Mouse (Mus musculus) layer of hippocampus, adult 2 months (tissue): ENCODE results near the gene Jmjd8. TPM values are rescaled to one million over a fixed set of nuclear protein-coding genes. Genes with fewer than 3 reads are reported as not detected.

Experiments used
- DNase-seq, 2 experiments: peaks; one replicate each; pipeline ENCODE4 v3.0.0; 2022; ENCODE audit warnings: low spot score in 2 of 2
- H3K27ac ChIP-seq: fragments of 200-600 bp; 2 replicates; pipeline ENCODE4 v1.8.1; 2022
- H3K4me3 ChIP-seq: fragments of 200-600 bp; 2 replicates; pipeline ENCODE4 v1.8.1; 2022; ENCODE audit warnings: mild to moderate bottlenecking
- CTCF ChIP-seq: fragments of 200-600 bp; conservative IDR thresholded peaks from 2 replicates; pipeline ENCODE4 v1.8.1; 2022; ENCODE audit warnings: antibody characterized with exemption, mild to moderate bottlenecking, moderate library complexity
- microRNA-seq, 2 experiments: library from miRNA; unstranded; fragments of <30 nt; microRNA quantifications; one replicate each; pipeline ENCODE4 v1.2.0; 2021
- total RNA-seq, 2 experiments: library from RNA; stranded (reverse); gene quantifications; 2 replicates each; pipeline ENCODE4 v1.2.3; 2021

The Jmjd8 gene
- total RNA-seq, 2 experiments from 2014 or later = 58.0 to 61.1 TPM

GRCm38 (mm10) chr17:25875171-25876136 lies 46.8 kb downstream of the Jmjd8 start:
- peak overlapping the region; percentile 99 for H3K4me3 ChIP-seq
- DNase-seq = peak; percentile 92 to 94
- peak overlapping the region; percentile 97 for H3K27ac ChIP-seq
- peak; percentile 55 for TF ChIP-seq CTCF

GRCm38 (mm10) chr17:25876347-25876915 lies 47.8 kb downstream of the Jmjd8 start:
- TF ChIP-seq CTCF = no peak
- peak overlapping the region; percentile 99 for H3K4me3 ChIP-seq
- no peak for DNase-seq
- H3K27ac ChIP-seq = peak overlapping the region; percentile 97

- no peak for TF ChIP-seq CTCF
- Histone ChIP-seq H3K4me3 (no peak overlapping the region), H3K27ac (no peak overlapping the region)
- no peak for DNase-seq
Measured at GRCm38 (mm10) chr17:25877025-25877424, 48.4 kb downstream of the Jmjd8 start.

GRCm38 (mm10) chr17:25877741-25878610 lies 49.3 kb downstream of the Jmjd8 start:
- TF ChIP-seq CTCF = no peak
- no peak overlapping the region for H3K4me3 ChIP-seq
- no peak overlapping the region for H3K27ac ChIP-seq
- DNase-seq = no peak

GRCm38 (mm10) chr17:25878611-25879180 lies 50.0 kb downstream of the Jmjd8 start:
- no peak for TF ChIP-seq CTCF
- no peak overlapping the region for H3K27ac ChIP-seq
- H3K4me3 ChIP-seq = no peak overlapping the region
- DNase-seq = no peak

- H3K4me3 ChIP-seq = no peak overlapping the region
- H3K27ac ChIP-seq = no peak overlapping the region
- TF ChIP-seq CTCF = peak; percentile 83
- no peak for DNase-seq
Measured at GRCm38 (mm10) chr17:25879261-25879660, 50.6 kb downstream of the Jmjd8 start.

GRCm38 (mm10) chr17:25879750-25880149 lies 51.1 kb downstream of the Jmjd8 start:
- Histone ChIP-seq H3K27ac (peak overlapping the region; percentile 67; the same call in 1 of the 2 replicates), H3K4me3 (no peak overlapping the region)
- DNase-seq = no peak
- no peak for TF ChIP-seq CTCF

GRCm38 (mm10) chr17:25880196-25880910 lies 51.7 kb downstream of the Jmjd8 start, which contains the start of gene Wfikkn1:
Wfikkn1 (minus strand) TSS chr17:25880858.
- DNase-seq = no peak
- peak within 1 kb of the TSS; percentile 67 for H3K27ac ChIP-seq
- TF ChIP-seq CTCF = no peak
- no peak within 1 kb of the TSS for H3K4me3 ChIP-seq

- TF ChIP-seq CTCF = no peak
- peak overlapping the region; percentile 67 for H3K27ac ChIP-seq
- no peak for DNase-seq
- H3K4me3 ChIP-seq = no peak overlapping the region
Measured at GRCm38 (mm10) chr17:25880913-25881641, 52.4 kb downstream of the Jmjd8 start.

Small RNAs within 50 kb of the gene (microRNA-seq; reads per million reads assigned to microRNA genes)
- gene Mir3082 (1.8 to 3.2 reads per million in 2 experiments), gene Mir6966 (1.9 to 3.1 reads per million in 2 experiments)

Other genes with a start within 250 kb of the Jmjd8 start
- 10 to 100 TPM; 25.5 to 31.2 TPM for gene Lmf1, start 249.8 kb upstream of the Jmjd8 start, total RNA-seq
- 100 to 1,000 TPM; 106 to 122 TPM for gene Gng13, start 111.7 kb upstream of the Jmjd8 start, total RNA-seq
- 1 to 10 TPM; 1.2 to 1.8 TPM for gene Chtf18, start 101.4 kb upstream of the Jmjd8 start, total RNA-seq
- gene Rpusd1, start 101.2 kb upstream of the Jmjd8 start, total RNA-seq = 10 to 100 TPM; 54.5 to 56.9 TPM
- not detected for gene Mslnl, start 92.8 kb upstream of the Jmjd8 start, total RNA-seq
- under 1 TPM; 0.51 to 0.69 TPM for gene Msln, start 74.5 kb upstream of the Jmjd8 start, total RNA-seq
- gene Narfl, start 55.1 kb upstream of the Jmjd8 start, total RNA-seq = 10 to 100 TPM; 37.4 to 39.8 TPM
- gene Haghl, start 43.2 kb upstream of the Jmjd8 start, total RNA-seq = 100 to 1,000 TPM; 116 to 117 TPM
- gene Ccdc78, start 42.3 kb upstream of the Jmjd8 start, total RNA-seq = under 1 TPM; 0.49 to 0.51 TPM
- gene Fam173a, start 36.0 kb upstream of the Jmjd8 start, total RNA-seq = 10 to 100 TPM; 83.0 to 89.3 TPM
- 1 to 10 TPM; 1.4 to 1.9 TPM for gene AC134908.4, start 33.2 kb upstream of the Jmjd8 start, total RNA-seq
- 10 to 100 TPM; 76.9 to 80.3 TPM for gene Metrn, start 31.7 kb upstream of the Jmjd8 start, total RNA-seq
- 100 to 1,000 TPM; 680 to 699 TPM for gene Fbxl16, start 19.8 kb upstream of the Jmjd8 start, total RNA-seq
- 10 to 100 TPM; 27.9 to 28.9 TPM for gene Wdr24, start 5.2 kb upstream of the Jmjd8 start, total RNA-seq
- 100 to 1,000 TPM; 164 to 175 TPM for gene Stub1, start 4.5 kb downstream of the Jmjd8 start, total RNA-seq
- gene Rhbdl1, start 8.4 kb downstream of the Jmjd8 start, total RNA-seq = 10 to 100 TPM; 43.0 to 44.8 TPM
- 10 to 100 TPM; 30.0 to 33.9 TPM for gene Gm20683, start 12.9 kb downstream of the Jmjd8 start, total RNA-seq
- gene Rhot2, start 16.0 kb downstream of the Jmjd8 start, total RNA-seq = 100 to 1,000 TPM in 1 of 2 experiments, 10 to 100 TPM in 1; 95.9 to 107 TPM
- gene Wdr90, start 32.6 kb downstream of the Jmjd8 start, total RNA-seq = 10 to 100 TPM; 21.7 to 24.6 TPM
- gene Mcrip2, start 39.9 kb downstream of the Jmjd8 start, total RNA-seq = 10 to 100 TPM; 20.9 to 21.6 TPM
- 10 to 100 TPM; 39.0 to 39.9 TPM for gene Mettl26, start 46.2 kb downstream of the Jmjd8 start, total RNA-seq
- 1 to 10 TPM; 1.7 to 2.8 TPM for gene Wfikkn1, start 52.0 kb downstream of the Jmjd8 start, total RNA-seq
- gene Rab40c, start 90.9 kb downstream of the Jmjd8 start, total RNA-seq = 10 to 100 TPM; 50.1 to 51.1 TPM
- gene Pigq, start 116.1 kb downstream of the Jmjd8 start, total RNA-seq = 100 to 1,000 TPM; 120 TPM
- gene Nhlrc4, start 116.1 kb downstream of the Jmjd8 start, total RNA-seq = 1 to 10 TPM; 1.3 to 1.5 TPM
- gene A930017K11Rik, start 123.7 kb downstream of the Jmjd8 start, total RNA-seq = under 1 TPM; 0.41 to 0.64 TPM
- 10 to 100 TPM; 53.6 to 58.8 TPM for gene Capn15, start 156.9 kb downstream of the Jmjd8 start, total RNA-seq
- gene Rab11fip3, start 240.7 kb downstream of the Jmjd8 start, total RNA-seq = 100 to 1,000 TPM; 108 to 115 TPM